Mouse (Mus musculus) gastrocnemius, adult 2 months (tissue): ENCODE measurements around the gene Fabp2. TPM values are rescaled to one million over a fixed set of nuclear protein-coding genes. Genes with fewer than 3 reads are reported as not detected.
"Not testable (repeated sequence)": the region's sequence is repeated elsewhere in the genome, so short reads cannot be mapped to it uniquely, and the experiment has no call there.

Experiments
- DNase-seq: peaks from one replicate; pipeline ENCODE4 v3.0.0; 2022
- H3K27ac ChIP-seq: fragments of 200-600 bp; 2 replicates; pipeline ENCODE4 v1.8.1; 2022; ENCODE audit warnings: mild to moderate bottlenecking
- H3K4me3 ChIP-seq: fragments of 200-600 bp; 2 replicates; pipeline ENCODE4 v1.8.1; 2022; ENCODE audit warnings: mild to moderate bottlenecking, moderate library complexity
- CTCF ChIP-seq: fragments of 200-600 bp; IDR thresholded peaks from 2 replicates; pipeline ENCODE4 v1.8.1; 2022; ENCODE audit warnings: antibody characterized with exemption, mild to moderate bottlenecking, moderate library complexity
- intact Hi-C: fragments of 180-260 bp; cut with DNase I; formaldehyde crosslinking; loops from one replicate; pipeline ENCODE4 v1.15.1; 2025
- total RNA-seq, 2 experiments: library from RNA; stranded (reverse); gene quantifications; 2 replicates each; pipeline ENCODE4 v1.2.3; 2021

The Fabp2 gene
- total RNA-seq, 2 experiments from 2014 or later = not detected

GRCm38 (mm10) chr3:122924009-122924914, 29.4 kb downstream of the Fabp2 start, which contains the start of gene 1810037I17Rik:
TSS of gene 1810037I17Rik (plus strand) at chr3:122924203.
- H3K4me3 ChIP-seq = peak within 1 kb of the TSS; percentile 83
- peak; percentile 45 for TF ChIP-seq CTCF
- peak within 1 kb of the TSS; percentile 86 for H3K27ac ChIP-seq
- DNase-seq = peak; percentile 98
- intact Hi-C loops = no loop called here

GRCm38 (mm10) chr3:122929723-122930122, 34.9 kb downstream of the Fabp2 start:
- intact Hi-C loops = loop anchor here (10.0 kb wide), 1 partner anchor 395 kb away; no protein-coding TSS in a partner anchor
- Histone ChIP-seq H3K27ac (no peak overlapping the region), H3K4me3 (no peak overlapping the region)
- no peak for TF ChIP-seq CTCF
- no peak for DNase-seq

- no peak overlapping the region for H3K4me3 ChIP-seq
- H3K27ac ChIP-seq = no peak overlapping the region
- intact Hi-C loops = loop anchor here (10.0 kb wide), 1 partner anchor 392 kb away; no protein-coding TSS in a partner anchor
- TF ChIP-seq CTCF = no peak
- DNase-seq = no peak
These were observed 37.6 kb downstream of the Fabp2 start for GRCm38 (mm10) chr3:122932466-122932865.

GRCm38 (mm10) chr3:122937176-122937575, 42.3 kb downstream of the Fabp2 start:
- not testable (repeated sequence) for H3K4me3 ChIP-seq, DNase-seq
- H3K27ac ChIP-seq = peak overlapping the region; percentile 86; the same call in 1 of the 2 replicates
- intact Hi-C loops = loop anchor here (10.0 kb wide), 1 partner anchor 388 kb away; no protein-coding TSS in a partner anchor

GRCm38 (mm10) chr3:122939215-122939614, 44.3 kb downstream of the Fabp2 start:
- H3K4me3 ChIP-seq = peak overlapping the region; percentile 32
- DNase-seq = peak; percentile 67
- intact Hi-C loops = loop anchor here (2.0 to 10.0 kb wide), 3 partner anchors 164 to 386 kb away; no protein-coding TSS in a partner anchor
- peak; percentile 79 for TF ChIP-seq CTCF
- peak overlapping the region; percentile 86 for H3K27ac ChIP-seq

- intact Hi-C loops = loop anchor here (5.0 to 10.0 kb wide), 2 partner anchors 34 to 411 kb away; no protein-coding TSS in a partner anchor
- H3K27ac ChIP-seq = no peak overlapping the region
- no peak for DNase-seq
- H3K4me3 ChIP-seq = no peak overlapping the region
- TF ChIP-seq CTCF = no peak
These were observed 48.6 kb downstream of the Fabp2 start for GRCm38 (mm10) chr3:122943387-122943890.

Other genes with a start within 250 kb of the Fabp2 start
- gene Pde5a, start 166.1 kb upstream of the Fabp2 start, total RNA-seq = 1 to 10 TPM; 1.7 to 2.0 TPM
- gene Gm10959, start 24.3 kb downstream of the Fabp2 start, total RNA-seq = not detected
- 10 to 100 TPM; 22.6 to 36.1 TPM for gene 1810037I17Rik, start 29.1 kb downstream of the Fabp2 start, total RNA-seq
- gene Usp53, start 89.4 kb downstream of the Fabp2 start, total RNA-seq = 10 to 100 TPM; 10.7 to 13.5 TPM
- gene Myoz2, start 139.9 kb downstream of the Fabp2 start, total RNA-seq = 100 to 1,000 TPM; 281 to 748 TPM